In genomic region chr11:20636114-20636513, GRCm38 (mm10) we compare ENCODE assay signal across 8 mouse cellular contexts.
DNase-seq lines count a peak whose midpoint lies in the region; ATAC-seq and TF ChIP-seq lines count a peak whose summit lies in the region.

No protein-coding gene starts in this region.

- intact Hi-C loops in gastrocnemius, postnatal 14 days (cut with DNase I; ENCODE audit: low total_unique reads), result loop anchor here (5.0 kb wide), 1 partner anchor 94 kb away; the partner anchor contains the start of gene Sertad2

- no peaks in the 10 kb centered on the region for H3K36me3 ChIP-seq in lung, postnatal 0 days (ENCODE audit: insufficient read depth, low read length)
- no peaks in the 10 kb centered on the region for H3K36me3 ChIP-seq in embryonic facial prominence, embryonic 12.5 days
- no peaks in the 10 kb centered on the region for H3K36me3 ChIP-seq in kidney, embryonic 15.5 days
- H3K36me3 ChIP-seq in small intestine, adult 2 months (ENCODE audit: control insufficient read depth, insufficient read depth, low read length), result no peaks in the 10 kb centered on the region

- H3K9ac ChIP-seq in lung, postnatal 0 days (replicated peaks; ENCODE audit: low read depth), result no peak overlapping the region
- no peak overlapping the region for H3K9ac ChIP-seq in embryonic facial prominence, embryonic 12.5 days
- H3K9ac ChIP-seq in kidney, embryonic 15.5 days, result no peak overlapping the region

- H3K27ac ChIP-seq in lung, postnatal 0 days (ENCODE audit: low read length), result 0 out of 2 replicates have a peak overlapping the region, but pooled peaks have one; percentile 16
- H3K27ac ChIP-seq in embryonic facial prominence, embryonic 12.5 days, result peak overlapping the region; percentile 69
- peak overlapping the region; percentile 84 for H3K27ac ChIP-seq in kidney, embryonic 15.5 days
- peak overlapping the region; percentile 84 for H3K27ac ChIP-seq in small intestine, adult 2 months (ENCODE audit: insufficient read depth, low read depth, low read length)

- H3K4me3 ChIP-seq in lung, postnatal 0 days (ENCODE audit: low read depth, low read length), result no peak overlapping the region
- no peak overlapping the region for H3K4me3 ChIP-seq in embryonic facial prominence, embryonic 12.5 days
- no peak overlapping the region for H3K4me3 ChIP-seq in kidney, embryonic 15.5 days (replicated peaks)
- no peak overlapping the region for H3K4me3 ChIP-seq in small intestine, adult 2 months (ENCODE audit: low read depth, low read length)

- no peaks in the 10 kb centered on the region for H3K9me3 ChIP-seq in lung, postnatal 0 days (ENCODE audit: low read length)
- no peaks in the 10 kb centered on the region for H3K9me3 ChIP-seq in embryonic facial prominence, embryonic 12.5 days
- no peaks in the 10 kb centered on the region for H3K9me3 ChIP-seq in kidney, embryonic 15.5 days (replicated peaks)

- TF ChIP-seq EP300 in lung, postnatal 0 days (IDR thresholded peaks at IDR 0.05), result no peak

- DNase-seq in lung, postnatal 0 days (ENCODE audit: low spot score), result no peak
- no peak for DNase-seq in lung, postnatal 4 days
- DNase-seq in gastrocnemius, postnatal 14 days, result no peak
- no peak for DNase-seq in thymus, adult 18-20 months

- no peak for ATAC-seq in lung, postnatal 0 days
- ATAC-seq in embryonic facial prominence, embryonic 12.5 days (ENCODE audit: insufficient number of reproducible peaks, insufficient read depth, low FRiP score, low TSS enrichment), result no peak
- ATAC-seq in kidney, embryonic 15.5 days (replicated peaks; ENCODE audit: low FRiP score), result no peak
- no peak for ATAC-seq in monocyte, adult 5-6 weeks (replicated peaks; ENCODE audit: insufficient number of reproducible peaks, low FRiP score, low TSS enrichment, poor library complexity, severe bottlenecking)

- peak; percentile 20; the same call in 1 of the 2 replicates for TF ChIP-seq POLR2A in small intestine, adult 2 months (IDR thresholded peaks at IDR 0.05; ENCODE audit: low read depth, low read length)

- WGBS in lung, postnatal 0 days, result 55% methylated on average over 4 of the region's 4 CpGs
- 49% methylated on average over 4 of the region's 4 CpGs for WGBS in embryonic facial prominence, embryonic 12.5 days
- WGBS in kidney, embryonic 15.5 days, result 61% methylated on average over 4 of the region's 4 CpGs
- 19% methylated on average over 4 of the region's 4 CpGs for WGBS in small intestine, adult 2 months

- TF ChIP-seq CTCF in lung, postnatal 0 days (IDR thresholded peaks at IDR 0.05), result no peak
- TF ChIP-seq CTCF in small intestine, adult 2 months (IDR thresholded peaks at IDR 0.05; ENCODE audit: extremely low read depth, insufficient read length, insufficient replicate concordance, low read depth, low read length), result no peak

- H3K4me1 ChIP-seq in lung, postnatal 0 days (ENCODE audit: insufficient read depth, low read depth, low read length), result peaks cover 21% of the 10 kb centered on the region; the same call in 1 of the 2 replicates
- H3K4me1 ChIP-seq in embryonic facial prominence, embryonic 12.5 days, result peaks cover 48% of the 10 kb centered on the region
- H3K4me1 ChIP-seq in kidney, embryonic 15.5 days, result peaks cover 58% of the 10 kb centered on the region
- peaks cover 7% of the 10 kb centered on the region for H3K4me1 ChIP-seq in small intestine, adult 2 months (ENCODE audit: control insufficient read depth, insufficient read depth, insufficient read length, low read length)

- H3K4me2 ChIP-seq in lung, postnatal 0 days (replicated peaks; ENCODE audit: low read depth, low read length), result no peak overlapping the region
- 0 out of 2 replicates have a peak overlapping the region, but pooled peaks have one; percentile 11 for H3K4me2 ChIP-seq in embryonic facial prominence, embryonic 12.5 days (replicated peaks)
- no peak overlapping the region for H3K4me2 ChIP-seq in kidney, embryonic 15.5 days

- no peaks in the 10 kb centered on the region for H3K27me3 ChIP-seq in lung, postnatal 0 days (replicated peaks; ENCODE audit: insufficient read depth, low read length)
- no peaks in the 10 kb centered on the region for H3K27me3 ChIP-seq in embryonic facial prominence, embryonic 12.5 days
- H3K27me3 ChIP-seq in kidney, embryonic 15.5 days, result no peaks in the 10 kb centered on the region
- H3K27me3 ChIP-seq in small intestine, adult 2 months (ENCODE audit: control insufficient read depth, insufficient read depth, low read length), result no peaks in the 10 kb centered on the region

Comparison
In these comparisons a context has a peak if more than half of its experiments do, and no peak if none do; other contexts are left out.
1. H3K27ac ChIP-seq: peak in every context shown above with its lines; median percentile 84 in kidney, embryonic 15.5 days; 84 in small intestine, adult 2 months; 69 in embryonic facial prominence, embryonic 12.5 days; 16 in lung, postnatal 0 days.